Mouse (Mus musculus) cerebellum, adult 8-10 months (tissue): ENCODE results near the gene Dmbt1.
"Not testable (repeated sequence)": the region's sequence is repeated elsewhere in the genome, so short reads cannot be mapped to it uniquely, and the experiment has no call there.

Source experiments
- DNase-seq: peaks from one replicate; pipeline ENCODE4 v3.0.0; 2022

The Dmbt1 gene

DNA sequence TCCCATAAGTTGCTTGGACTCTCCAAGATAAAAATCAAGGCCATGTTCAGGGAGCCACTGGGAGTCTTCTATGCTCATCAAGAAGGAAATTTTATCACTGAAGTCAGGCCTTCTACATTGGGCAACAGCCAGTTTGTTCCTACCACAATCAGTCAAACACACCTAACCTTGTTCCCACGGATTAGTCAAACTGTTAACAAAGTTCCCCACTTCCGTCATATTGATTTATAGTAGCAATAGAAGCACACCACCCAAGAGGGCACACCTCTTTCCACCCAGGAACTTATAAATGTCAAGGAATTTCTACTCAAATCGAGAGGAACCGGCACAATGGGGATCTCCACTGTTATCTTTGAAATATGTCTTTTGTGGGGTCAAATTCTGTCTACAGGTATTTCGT lies at the start of gene Dmbt1:
Gene Dmbt1 (plus strand): TSS at position 299 of the 400 bp plus-strand sequence.
- DNase-seq = no peak

GRCm38 (mm10) chr7:130982371-130982770 lies 49.5 kb upstream of the Dmbt1 start:
- no peak for DNase-seq

- no peak for DNase-seq
Observed at GRCm38 (mm10) chr7:130982881-130983280, 49.0 kb upstream of the Dmbt1 start.

- no peak for DNase-seq
Observed at GRCm38 (mm10) chr7:130984294-130984693, 47.6 kb upstream of the Dmbt1 start.

GRCm38 (mm10) chr7:130985193-130985592 lies 46.7 kb upstream of the Dmbt1 start:
- no peak for DNase-seq

- no peak for DNase-seq
Observed at GRCm38 (mm10) chr7:130985716-130986115, 46.1 kb upstream of the Dmbt1 start.

- no peak for DNase-seq
Observed at GRCm38 (mm10) chr7:130988146-130988545, 43.7 kb upstream of the Dmbt1 start.

DNA sequence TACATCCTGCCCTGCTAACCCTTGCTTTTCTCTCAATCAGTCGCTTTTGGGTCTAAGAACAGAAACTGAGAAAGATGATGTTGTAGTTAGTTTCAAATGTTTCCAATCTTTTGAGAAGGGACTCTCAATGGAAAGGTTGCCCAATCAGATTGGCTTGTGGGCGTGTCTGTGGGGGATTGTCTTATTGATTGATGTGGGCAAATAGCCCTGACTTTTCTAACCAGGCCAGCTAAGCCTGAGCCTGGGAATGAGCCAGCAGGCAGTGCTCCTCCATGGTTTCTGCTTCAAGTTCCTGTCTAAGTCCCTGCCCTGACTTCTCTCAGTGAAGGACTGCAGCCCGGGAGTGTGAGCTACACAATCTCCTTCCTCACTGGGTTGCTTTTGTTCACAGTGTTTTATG lies 42.5 kb upstream of the Dmbt1 start:
- no peak for DNase-seq

GRCm38 (mm10) chr7:130991174-130991789 lies 40.6 kb upstream of the Dmbt1 start:
- DNase-seq = no peak

- DNase-seq = no peak
Observed at GRCm38 (mm10) chr7:130993907-130994306, 37.9 kb upstream of the Dmbt1 start.

DNA sequence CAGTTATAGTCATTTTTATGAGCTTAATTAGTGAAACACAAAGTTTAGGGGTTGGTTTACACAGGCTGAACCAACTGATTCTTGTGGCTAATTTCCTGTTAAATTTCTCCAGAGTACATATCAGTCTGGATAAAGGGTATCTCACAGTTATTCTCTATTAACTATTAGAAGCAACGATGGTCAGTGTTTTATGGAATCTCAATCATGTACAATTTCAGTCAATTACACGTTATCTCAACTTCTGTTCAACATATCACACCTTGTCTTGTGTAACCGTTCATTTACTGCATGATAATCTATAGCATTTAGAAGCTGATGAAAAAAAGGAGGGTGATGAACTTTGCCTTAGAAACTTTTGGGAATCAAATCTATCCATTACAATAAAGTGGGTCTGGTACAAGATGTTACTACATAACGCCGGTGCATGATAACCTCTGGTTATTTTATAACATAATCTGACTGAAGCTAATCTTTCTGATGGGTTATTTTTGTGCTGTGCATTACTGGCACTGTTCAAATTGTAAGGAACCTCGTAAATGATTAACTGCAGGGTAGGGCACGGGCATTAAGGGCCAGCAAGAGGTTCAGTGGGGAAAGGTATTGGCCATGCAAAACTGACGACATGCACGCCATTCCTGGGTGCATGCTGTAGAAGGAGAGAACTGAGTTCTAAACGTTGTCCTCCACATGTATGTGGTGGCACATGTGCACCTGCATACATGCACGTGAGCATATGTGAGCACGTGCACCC lies 29.7 kb upstream of the Dmbt1 start:
- DNase-seq = no peak

DNA sequence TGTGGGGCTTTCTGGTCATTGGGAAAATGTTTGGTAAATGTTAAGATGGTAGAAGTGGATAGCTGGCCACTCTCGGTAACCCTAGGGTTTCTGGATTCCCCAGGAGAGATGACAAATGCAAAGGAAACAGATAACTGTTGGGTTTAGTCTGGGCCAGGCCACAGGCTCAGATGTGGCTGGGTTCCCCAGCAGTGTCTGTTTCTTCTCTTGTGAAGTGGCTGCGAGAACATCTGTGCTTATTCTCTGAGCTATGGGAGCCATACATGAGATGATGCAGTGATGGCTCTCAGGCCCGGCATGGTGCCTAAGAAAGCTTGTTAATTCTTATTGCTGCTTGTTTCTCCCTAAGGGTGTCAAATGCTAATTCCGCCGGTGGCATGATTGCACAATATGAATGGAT lies 27.8 kb upstream of the Dmbt1 start:
- DNase-seq = no peak

GRCm38 (mm10) chr7:131007221-131007620 lies 24.6 kb upstream of the Dmbt1 start:
- no peak for DNase-seq

DNA sequence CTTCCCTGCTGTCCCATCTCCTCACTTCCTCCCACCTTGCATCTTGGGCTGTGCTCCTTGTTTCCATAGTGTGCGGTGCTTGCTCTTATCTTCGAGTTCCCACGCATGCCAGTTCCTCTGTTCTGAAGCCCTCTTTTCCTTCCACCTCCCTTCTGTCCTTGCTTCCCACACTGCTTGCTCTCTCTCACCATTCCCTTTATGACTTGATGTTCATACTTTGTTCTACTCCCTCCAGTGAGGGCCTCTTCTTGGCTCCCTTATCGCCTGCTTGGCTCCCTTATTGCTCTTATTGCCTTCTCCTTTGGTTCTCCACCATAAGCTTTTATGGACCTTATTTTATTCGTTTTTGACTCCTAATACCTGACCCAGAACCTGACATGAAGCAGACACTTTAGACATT lies 22.7 kb upstream of the Dmbt1 start:
- no peak for DNase-seq

DNA sequence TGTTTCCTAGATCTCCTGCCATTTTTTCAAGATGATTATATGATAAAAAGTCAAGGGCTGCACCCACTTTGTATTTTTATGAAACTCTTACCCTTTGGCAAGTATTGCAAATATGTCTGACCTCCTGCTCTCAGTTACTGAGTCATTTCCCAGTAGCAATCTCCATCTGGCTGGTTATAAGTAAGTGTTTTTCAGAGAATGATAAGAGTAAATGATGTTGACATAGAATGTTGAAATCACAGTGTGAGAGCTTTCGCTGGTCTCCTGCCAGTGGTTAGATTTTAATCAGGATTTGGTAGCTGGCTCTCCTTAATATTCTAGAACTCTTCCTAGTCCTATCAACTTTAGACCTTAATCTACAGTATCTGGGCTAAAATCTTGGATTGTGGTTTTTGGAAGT lies 20.0 kb upstream of the Dmbt1 start:
- no peak for DNase-seq

DNA sequence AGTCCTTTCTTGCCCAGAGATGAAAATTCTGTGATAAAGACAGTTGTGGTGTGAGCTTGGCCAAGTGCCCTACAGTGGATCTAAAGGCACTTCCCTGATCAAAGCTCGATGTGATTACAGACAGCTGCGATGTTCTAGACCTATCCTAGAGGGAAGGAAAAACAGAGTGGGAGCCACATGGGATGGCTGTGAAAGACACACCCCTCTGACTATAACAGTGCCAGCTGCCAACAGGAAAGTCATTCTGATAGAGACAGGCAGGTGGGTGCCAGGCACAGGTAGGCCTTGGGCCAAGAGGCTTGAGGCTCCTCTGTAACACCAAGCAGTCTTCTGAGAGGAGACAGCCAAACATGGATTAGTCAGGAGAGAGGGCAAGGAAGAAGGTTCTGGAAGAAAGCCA lies 12.7 kb upstream of the Dmbt1 start:
- no peak for DNase-seq

DNA sequence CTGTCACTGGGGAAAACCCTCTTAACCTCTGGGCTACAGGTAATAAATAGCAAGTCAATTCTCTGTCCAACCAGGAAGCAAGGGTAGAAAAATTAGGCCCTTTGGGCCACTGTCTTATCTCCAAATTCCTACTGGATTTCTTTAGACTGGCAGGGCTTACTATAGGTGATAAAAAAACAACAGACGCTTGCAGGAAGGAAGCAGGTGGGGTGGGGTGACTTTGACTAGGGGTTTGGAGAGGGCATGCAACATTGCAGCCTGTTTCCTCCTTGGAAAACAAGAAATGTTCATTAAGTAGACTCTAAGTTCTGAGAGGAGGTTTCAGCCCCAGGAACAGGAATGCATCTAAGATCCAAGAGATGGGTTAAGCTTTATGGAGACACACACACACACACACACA lies 7.0 kb upstream of the Dmbt1 start:
- DNase-seq = no peak

- no peak for DNase-seq
Observed at GRCm38 (mm10) chr7:131027557-131027956, 4.3 kb upstream of the Dmbt1 start.

GRCm38 (mm10) chr7:131036396-131036795 lies 4.5 kb downstream of the Dmbt1 start:
- no peak for DNase-seq

DNA sequence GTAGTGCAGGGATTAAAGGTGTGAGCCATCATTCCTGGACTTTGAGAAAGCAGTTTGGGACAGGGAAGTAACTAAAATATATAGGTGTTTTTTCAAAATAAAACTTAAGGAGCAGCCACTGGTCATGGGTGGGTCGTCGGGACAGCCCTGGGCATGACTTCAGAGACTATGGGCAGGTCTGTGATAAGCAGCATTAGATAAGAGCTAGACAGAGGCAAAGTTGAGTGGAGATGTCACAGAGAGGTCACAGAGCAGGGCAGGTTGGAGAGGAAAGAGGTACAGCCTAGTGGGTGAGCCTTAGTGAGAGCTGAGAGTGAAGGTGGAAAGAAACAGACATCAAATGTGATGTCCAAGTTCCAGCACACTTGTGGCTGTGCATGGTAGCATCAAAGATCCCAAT lies 5.2 kb downstream of the Dmbt1 start:
- DNase-seq = no peak

- not testable (repeated sequence) for DNase-seq
Observed at GRCm38 (mm10) chr7:131040760-131041159, 8.9 kb downstream of the Dmbt1 start.

DNA sequence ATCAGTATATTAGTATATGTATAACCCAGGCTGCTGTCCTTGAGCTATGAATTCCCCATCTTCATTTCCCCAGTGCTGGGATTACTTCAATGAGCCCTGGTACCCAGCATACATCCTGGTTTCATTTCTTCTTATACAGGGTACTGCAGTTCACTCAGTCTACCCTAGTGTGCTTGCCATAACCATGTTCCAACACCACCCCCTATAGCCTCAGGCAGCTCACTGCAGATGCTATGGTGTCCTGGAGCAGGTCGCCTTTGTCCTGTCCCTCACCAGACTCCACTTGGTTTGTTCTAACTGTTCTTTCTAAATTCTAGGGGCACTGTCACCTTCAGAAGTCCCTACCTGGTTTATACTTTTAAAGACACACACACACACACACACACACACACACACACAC lies 10.8 kb downstream of the Dmbt1 start:
- DNase-seq = no peak

GRCm38 (mm10) chr7:131045258-131045835 lies 13.5 kb downstream of the Dmbt1 start:
- DNase-seq = not testable (repeated sequence)

- not testable (repeated sequence) for DNase-seq
Observed at GRCm38 (mm10) chr7:131049829-131050228, 18.0 kb downstream of the Dmbt1 start.
